Mouse (Mus musculus) brain, embryonic 14.5 days (tissue): ENCODE data around the gene Ero1lb. TPM values are rescaled to one million over a fixed set of nuclear protein-coding genes. Genes with fewer than 3 reads are reported as not detected.

Experiments
- DNase-seq: peaks from one replicate; pipeline ENCODE4 v3.0.0-alpha.2; 2011; ENCODE audit warnings: low read depth
- CTCF ChIP-seq: fragments of 200-500 bp; IDR thresholded peaks from 2 replicates; pipeline ENCODE4 v1.5.1; 2012; ENCODE audit warnings: inconsistent platforms, mild to moderate bottlenecking, moderate library complexity, borderline replicate concordance; ENCODE audit not compliant: insufficient read depth, insufficient read length; ENCODE audit errors: extremely low read depth
- POLR2A ChIP-seq: fragments of 200-500 bp; IDR thresholded peaks from 2 replicates; pipeline ENCODE4 v1.6.1; 2012; ENCODE audit warnings: mild to moderate bottlenecking, inconsistent platforms, borderline replicate concordance; ENCODE audit not compliant: poor library complexity, insufficient read depth, insufficient read length, severe bottlenecking; ENCODE audit errors: extremely low read depth
- polyA plus RNA-seq: library from polyadenylated mRNA; depleted of rRNA; stranded (reverse); fragments of >200 nt; gene quantifications from 2 replicates; pipeline ENCODE4 v1.2.3, GENCODE M21; 2012; rRNA removed

Ero1lb gene
- 6.1 and 7.4 TPM in 2 replicates for polyA plus RNA-seq

DNA sequence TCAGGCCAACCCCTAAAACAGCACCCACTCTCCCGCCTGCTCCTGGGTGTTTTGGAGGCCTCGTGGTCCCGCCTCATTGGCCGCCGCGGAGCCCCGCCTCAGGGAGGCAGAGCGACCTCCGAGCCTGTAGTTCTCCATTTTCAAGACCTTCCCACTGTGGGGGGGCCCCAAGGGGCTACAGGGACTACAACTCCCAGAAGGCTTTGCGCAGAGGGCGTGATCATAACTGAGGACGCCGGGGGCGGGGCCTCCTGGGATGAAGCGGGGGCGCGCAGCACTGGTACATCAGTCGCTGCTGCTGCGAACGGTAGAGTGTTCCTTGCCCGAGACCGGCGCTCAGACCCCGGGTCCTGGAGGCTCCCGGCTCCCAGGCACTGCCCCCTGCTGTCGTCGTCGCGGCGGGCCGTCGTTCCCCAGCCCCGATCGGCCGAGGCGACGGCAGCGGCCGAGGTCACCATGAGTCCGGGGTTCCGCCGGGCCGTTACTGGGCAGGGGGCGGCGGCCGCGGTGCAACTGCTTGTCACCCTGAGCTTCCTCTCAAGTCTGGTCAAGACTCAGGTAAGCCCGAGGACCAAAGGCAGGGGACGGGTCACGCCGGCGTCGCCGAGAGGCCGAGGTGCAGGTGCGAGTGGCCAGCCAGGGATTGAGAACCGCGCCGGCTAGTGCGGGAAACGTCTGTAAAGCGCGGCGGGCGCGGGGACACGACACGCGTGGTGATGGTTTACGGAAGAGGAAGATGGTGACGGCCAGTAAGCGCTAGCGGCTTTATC is at the start of gene Ero1lb:
Gene Ero1lb (plus strand): TSS at position 254 of the 770 bp plus-strand sequence.
- TF ChIP-seq CTCF (no peak), POLR2A (peak; percentile 40; the same call in 1 of the 2 replicates)
- peak; percentile 99 for DNase-seq

DNA sequence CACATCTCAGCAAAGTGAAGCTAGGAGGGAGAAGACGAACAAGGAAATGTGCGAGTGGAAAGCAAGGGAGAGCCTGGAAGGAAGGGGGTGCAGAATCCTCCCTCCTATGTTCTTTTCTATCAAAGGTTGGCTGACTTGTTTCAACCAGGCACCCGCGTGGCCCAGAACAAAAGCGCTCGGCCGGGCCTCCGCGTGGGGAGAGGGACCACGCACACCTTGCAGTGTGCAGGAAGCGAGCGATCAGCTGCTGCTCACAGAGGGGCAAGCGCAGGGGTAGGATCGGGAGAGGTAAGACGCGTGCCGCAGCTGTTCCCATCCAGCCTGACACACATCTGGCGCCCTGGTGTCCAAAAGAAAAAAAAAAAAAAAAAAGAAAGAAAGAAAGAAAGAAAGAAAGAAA is 46.3 kb upstream of the Ero1lb start:
- no peak for TF ChIP-seq CTCF
- TF ChIP-seq POLR2A: no peak
- DNase-seq: peak; percentile 31

DNA sequence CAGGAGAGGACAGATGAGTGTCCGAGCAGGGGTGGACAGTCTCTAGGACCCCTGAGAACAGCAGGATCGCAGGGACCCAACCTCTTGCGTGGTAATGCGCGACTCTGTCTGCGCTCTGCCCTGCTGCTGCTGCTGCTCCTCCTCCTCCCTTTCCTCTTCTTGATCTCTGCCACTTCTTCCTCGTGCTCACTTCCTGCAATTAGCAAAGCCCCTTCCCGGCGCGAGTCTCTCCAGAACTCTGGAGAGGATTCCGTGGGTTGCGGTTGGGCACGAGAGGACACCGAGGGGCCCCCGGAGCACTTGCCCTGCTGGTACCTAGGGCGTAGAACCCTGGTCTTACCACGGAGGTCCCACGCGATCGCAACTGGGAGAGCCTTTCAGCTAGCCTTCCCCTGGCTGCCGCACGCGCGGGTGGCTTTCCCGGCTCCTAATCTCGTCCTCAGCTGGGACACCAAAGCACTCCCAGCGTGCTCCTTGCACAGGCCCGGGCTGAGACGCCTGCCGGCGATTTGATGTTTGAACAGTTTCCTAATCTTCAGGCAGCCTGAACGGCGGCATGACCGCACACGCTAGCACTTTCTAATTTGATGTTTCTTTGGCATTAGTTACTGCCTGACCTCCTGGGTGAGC is 45.6 kb upstream of the Ero1lb start, which contains the start of gene Edaradd:
Gene Edaradd (minus strand): TSS at position 484 of the 630 bp plus-strand sequence.
- TF ChIP-seq CTCF (peak; percentile 54; the same call in 1 of the 2 replicates), POLR2A (no peak)
- DNase-seq: peak; percentile 76

DNA sequence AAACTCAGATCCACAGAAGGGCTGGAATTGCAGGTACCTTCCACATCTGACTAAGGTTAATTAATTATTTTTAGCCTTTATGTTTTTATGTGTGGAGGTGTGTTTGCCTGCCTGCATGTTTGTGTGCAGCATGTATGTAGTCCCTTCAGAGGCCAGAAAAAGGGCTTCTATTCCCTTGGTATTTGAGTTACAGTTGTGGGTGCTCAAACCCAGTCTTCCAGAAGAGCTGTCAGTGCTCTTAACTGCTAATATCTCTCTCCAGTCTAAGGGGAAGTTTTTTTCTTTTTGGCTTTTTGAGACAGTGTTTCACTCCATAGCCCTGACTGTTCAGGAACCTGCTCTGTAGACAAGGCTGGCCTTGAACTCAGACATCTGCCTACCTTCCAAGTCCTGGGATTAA is 43.3 kb upstream of the Ero1lb start:
- DNase-seq: no peak
- TF ChIP-seq POLR2A: no peak
- no peak for TF ChIP-seq CTCF

DNA sequence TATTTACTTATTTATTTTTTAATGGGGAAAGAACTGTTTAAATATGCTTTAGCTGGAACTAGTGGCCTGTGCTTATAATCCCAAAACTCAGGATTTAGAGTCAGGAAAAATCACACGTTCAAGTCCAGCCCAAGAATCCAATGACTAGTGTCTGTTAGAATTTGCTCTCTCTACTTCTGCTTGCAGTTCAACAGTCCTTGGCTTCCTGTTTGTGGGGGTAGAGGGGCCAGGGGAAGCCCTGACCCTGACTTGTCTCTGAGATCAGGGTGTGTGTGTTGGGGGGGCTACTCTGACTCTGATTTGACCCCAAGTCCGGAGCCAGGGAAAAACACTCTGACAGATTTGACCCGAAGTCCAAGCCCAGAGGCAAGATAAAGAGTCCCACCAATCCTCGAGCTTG is 40.0 kb upstream of the Ero1lb start:
- TF ChIP-seq CTCF (no peak), POLR2A (no peak)

DNA sequence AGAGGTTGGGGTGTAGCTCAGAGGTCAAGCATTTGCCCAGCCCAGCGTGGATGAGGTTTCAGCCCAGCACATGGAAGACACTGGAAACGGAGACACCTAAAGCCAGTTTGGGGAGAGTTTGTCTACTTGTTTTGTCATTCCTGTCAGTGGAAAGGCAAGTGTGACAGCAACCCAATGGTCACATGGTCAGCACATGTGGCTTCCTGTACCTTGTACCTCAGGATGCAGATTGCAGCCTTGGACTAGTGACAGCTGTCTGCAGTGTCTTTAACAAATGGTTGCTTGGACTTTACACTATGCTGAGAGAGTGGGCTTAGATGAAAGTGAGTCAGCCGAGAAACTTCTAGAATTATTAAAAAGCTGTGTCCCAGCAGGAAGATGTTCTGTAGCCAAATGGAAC is 31.0 kb upstream of the Ero1lb start:
- DNase-seq: no peak
- TF ChIP-seq POLR2A (no peak), CTCF (no peak)

More for the DNA sequence above, 40.0 kb upstream of the Ero1lb start:
- no peak for DNase-seq

DNA sequence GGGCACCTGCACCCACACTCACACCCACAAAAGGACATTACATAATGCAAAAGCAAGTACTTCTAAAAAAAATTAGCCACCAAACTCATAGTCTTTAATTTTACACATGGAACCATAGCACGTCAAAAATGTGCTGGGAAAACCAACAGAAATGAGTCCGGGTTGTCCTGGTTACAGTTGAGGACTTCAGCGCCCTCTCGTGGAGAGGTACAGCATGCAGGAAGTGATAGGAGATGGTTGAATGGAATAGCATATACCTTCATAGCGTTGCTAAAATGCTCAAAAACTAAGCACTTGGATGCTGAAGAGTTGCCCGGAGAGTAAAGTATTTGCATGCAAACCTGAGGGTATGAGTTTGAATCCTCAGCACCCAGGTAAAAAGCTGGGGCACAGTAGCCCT is 27.7 kb upstream of the Ero1lb start:
- TF ChIP-seq POLR2A: no peak
- peak; percentile 36; the same call in 1 of the 2 replicates for TF ChIP-seq CTCF
- no peak for DNase-seq

DNA sequence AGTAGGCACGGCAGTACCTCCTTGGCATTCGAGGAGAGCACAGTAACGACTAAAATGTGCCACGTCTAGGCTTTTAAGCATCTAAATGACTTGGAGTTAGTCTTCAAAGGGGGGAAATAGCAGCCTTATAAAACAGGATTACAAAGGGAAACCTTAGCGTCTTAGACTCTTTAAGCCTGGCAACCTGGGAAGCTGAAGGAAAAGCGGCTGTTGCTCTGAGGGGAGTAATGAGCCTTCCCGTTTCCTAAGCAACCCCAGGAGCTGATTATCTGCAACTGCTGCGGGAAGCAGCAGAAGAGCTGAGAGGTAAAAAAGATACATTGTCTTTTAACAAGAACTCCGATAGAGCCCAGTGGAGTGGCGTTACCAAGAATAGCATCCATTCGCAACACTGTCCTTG is 26.0 kb upstream of the Ero1lb start:
- TF ChIP-seq POLR2A (no peak), CTCF (no peak)
- peak; percentile 81 for DNase-seq

DNA sequence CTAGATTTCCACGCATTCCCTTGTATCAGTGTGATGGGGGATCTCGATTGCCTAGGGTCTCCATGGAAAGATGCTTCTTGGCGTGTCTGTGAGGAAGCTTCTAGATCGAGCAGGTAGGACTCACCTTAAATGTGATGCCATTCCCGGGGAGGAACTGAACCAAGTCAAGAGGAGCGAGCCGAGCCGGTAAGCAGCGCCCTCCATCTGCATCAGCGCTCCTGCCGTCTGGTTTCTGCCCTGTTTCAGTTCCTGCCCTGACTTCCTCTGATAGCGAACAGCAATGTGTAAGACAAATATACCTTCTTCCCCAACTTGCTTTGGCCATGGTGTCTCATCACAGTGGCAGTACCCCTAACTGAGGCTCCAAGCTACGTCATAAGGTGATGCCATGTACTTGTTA is 25.6 kb upstream of the Ero1lb start:
- no peak for TF ChIP-seq CTCF
- TF ChIP-seq POLR2A: no peak
- no peak for DNase-seq

DNA sequence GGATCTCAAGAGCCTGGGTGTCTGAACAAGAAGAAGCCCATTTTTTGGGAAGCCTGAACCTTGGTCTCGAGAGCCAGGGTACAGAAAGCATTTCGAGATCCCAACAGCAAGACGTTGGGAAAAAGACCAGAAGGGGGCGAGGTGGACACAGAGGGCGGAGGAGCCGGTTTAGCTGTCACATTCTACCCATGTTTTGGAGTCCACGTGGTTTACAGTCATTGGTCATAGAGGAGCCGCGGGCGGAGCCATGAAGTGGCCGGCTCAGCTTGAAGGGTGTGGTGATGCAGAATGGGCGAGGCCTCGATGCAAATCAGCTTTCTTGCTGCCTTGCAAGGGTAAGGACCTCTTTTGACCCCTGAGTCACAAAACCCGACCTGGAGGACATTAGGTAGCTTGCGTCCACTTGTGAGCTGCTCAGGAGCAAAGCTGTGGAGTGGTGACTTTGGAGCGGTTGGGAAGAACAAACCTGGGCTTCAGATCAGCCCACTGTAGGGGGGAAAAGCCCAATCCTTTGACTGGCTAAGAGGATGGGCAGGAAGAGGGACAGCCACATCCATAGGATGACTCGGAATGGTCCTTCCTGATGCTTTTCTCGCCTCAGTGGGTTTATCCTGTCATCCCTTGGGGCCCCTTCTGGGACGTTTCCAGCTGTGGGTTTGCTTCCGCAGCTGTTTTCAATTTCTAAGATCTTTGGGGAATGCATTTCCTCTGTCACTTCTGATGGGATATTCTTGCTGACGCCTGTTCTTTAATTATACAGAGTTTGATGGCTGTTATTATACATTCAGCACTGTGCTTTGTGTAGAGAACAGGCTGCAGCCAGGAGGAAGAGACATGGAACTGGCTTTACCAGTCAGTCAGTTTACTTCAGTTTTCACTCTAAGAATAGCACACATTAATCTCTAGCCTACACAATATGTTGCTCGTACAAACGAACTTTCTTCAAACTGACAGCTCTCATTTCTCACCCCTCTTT is 23.4 kb upstream of the Ero1lb start:
- peak; percentile 49 for DNase-seq
- no peak for TF ChIP-seq CTCF
- TF ChIP-seq POLR2A: no peak

DNA sequence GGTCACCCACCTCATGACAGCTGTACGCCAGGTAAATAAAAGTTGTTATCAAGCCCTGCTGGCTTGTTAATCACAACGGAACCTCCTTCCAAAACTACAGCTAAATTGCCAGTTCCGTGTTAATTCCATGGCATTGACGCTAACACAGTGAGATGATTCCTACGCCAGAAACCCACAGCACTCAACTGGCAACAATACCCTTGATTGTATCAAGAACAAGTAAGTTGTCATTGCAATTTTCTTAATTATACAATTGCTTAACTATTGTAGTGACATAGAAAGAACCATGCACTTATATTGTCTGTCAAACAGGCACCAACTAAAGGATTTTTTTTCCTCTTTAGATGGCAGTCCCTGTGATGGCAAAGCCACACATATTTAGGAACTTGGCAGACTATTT is 22.4 kb upstream of the Ero1lb start:
- TF ChIP-seq CTCF (no peak), POLR2A (no peak)
- peak; percentile 55 for DNase-seq
